Mouse (Mus musculus) ovary, postnatal 36 days (tissue): Measurements from ENCODE around the gene BC030867.

Experiments used
- DNase-seq: peaks from one replicate; pipeline ENCODE4 v3.0.0; 2022; ENCODE audit warnings: low spot score, mixed read lengths

The BC030867 gene

GRCm38 (mm10) chr11:102221243-102221953, 27.3 kb upstream of the BC030867 start:
- DNase-seq: no peak

- DNase-seq: no peak
Measured at GRCm38 (mm10) chr11:102221954-102222351, 26.7 kb upstream of the BC030867 start.

GRCm38 (mm10) chr11:102223166-102223565, 25.5 kb upstream of the BC030867 start:
- peak; percentile 60 for DNase-seq

GRCm38 (mm10) chr11:102224686-102225085, 24.0 kb upstream of the BC030867 start:
- peak; percentile 63 for DNase-seq

GRCm38 (mm10) chr11:102225221-102225620, 23.5 kb upstream of the BC030867 start:
- no peak for DNase-seq

GRCm38 (mm10) chr11:102226067-102226978, 22.4 kb upstream of the BC030867 start:
- no peak for DNase-seq

- DNase-seq: no peak
Measured at GRCm38 (mm10) chr11:102227270-102228190, 21.2 kb upstream of the BC030867 start.

- DNase-seq: no peak
Measured at GRCm38 (mm10) chr11:102228191-102228545, 20.5 kb upstream of the BC030867 start.

GRCm38 (mm10) chr11:102228646-102229268, 19.9 kb upstream of the BC030867 start:
- no peak for DNase-seq

GRCm38 (mm10) chr11:102229331-102229953, 19.2 kb upstream of the BC030867 start:
- DNase-seq: no peak

GRCm38 (mm10) chr11:102230006-102230741, 18.5 kb upstream of the BC030867 start, which contains the start of gene Hdac5:
Gene Hdac5 (minus strand): TSS chr11:102230166.
- DNase-seq: peak; percentile 95

GRCm38 (mm10) chr11:102236022-102236421, 12.7 kb upstream of the BC030867 start:
- no peak for DNase-seq

GRCm38 (mm10) chr11:102240636-102241035, 8.0 kb upstream of the BC030867 start:
- DNase-seq: no peak

GRCm38 (mm10) chr11:102241246-102241645, 7.4 kb upstream of the BC030867 start:
- no peak for DNase-seq

- DNase-seq: no peak
Measured at GRCm38 (mm10) chr11:102241874-102242273, 6.8 kb upstream of the BC030867 start.

- DNase-seq: peak; percentile 53
Measured at GRCm38 (mm10) chr11:102244926-102245449, 3.7 kb upstream of the BC030867 start.

- DNase-seq: no peak
Measured at GRCm38 (mm10) chr11:102245581-102246272, 3.0 kb upstream of the BC030867 start.

- no peak for DNase-seq
Measured at GRCm38 (mm10) chr11:102246273-102246635, 2.4 kb upstream of the BC030867 start.

- no peak for DNase-seq
Measured at GRCm38 (mm10) chr11:102246871-102247270, 1.8 kb upstream of the BC030867 start.
